Mouse (Mus musculus) megakaryocyte, embryonic 14.5 days (primary cell): ENCODE measurements at regions not wholly inside any gene's neighbourhood (a gene's known extent, or its start where the extent isn't known, plus 50 kb on each side); places are given as distances from the start of the nearest gene placed in this dataset.

Experiments used
- FLI1 ChIP-seq: IDR thresholded peaks from 2 replicates; pipeline ENCODE4 v1.6.1; 2012; ENCODE audit warnings: low read length, inconsistent platforms, mixed read lengths
- GATA1 ChIP-seq: IDR thresholded peaks from 3 replicates; pipeline ENCODE4 v1.6.1; 2012; ENCODE audit warnings: mixed read lengths, low read length, inconsistent platforms, borderline replicate concordance

GRCm38 (mm10) chr14:74093016-74093415 is 432.0 kb downstream of the Gm21750 start:
- no peak for TF ChIP-seq GATA1
- TF ChIP-seq FLI1: no peak
